Mouse (Mus musculus) MEL (cell line): ENCODE data around the gene D430042O09Rik. TPM values are rescaled to one million over a fixed set of nuclear protein-coding genes. Genes with fewer than 3 reads are reported as not detected.
A peak's percentile ranks its signal among the peaks of the same experiment; 100 is the strongest.
"Not testable (repeated sequence)": the region's sequence is repeated elsewhere in the genome, so short reads cannot be mapped to it uniquely, and the experiment has no call there.

ENCODE experiments used
- DNase-seq: peaks from one replicate; pipeline ENCODE4 v3.0.0; 2011; ENCODE audit warnings: low read depth, low spot score
- H3K27ac ChIP-seq: 2 replicates; pipeline ENCODE4 v1.5.1; 2012; ENCODE audit warnings: low read depth, mild to moderate bottlenecking, control low read depth, low read length, moderate library complexity; ENCODE audit not compliant: control insufficient read depth
- H3K27me3 ChIP-seq, 2 experiments: fragments of 150-350 bp in 1 of 2; sonication (generic) in 1 of 2; 2 replicates each; pipeline ENCODE4 v1.6.1; 2012; ENCODE audit warnings: low read length in 2 of 2, mild to moderate bottlenecking in 2 of 2, improper control_type of control experiment in 1 of 2, moderate library complexity in 1 of 2; ENCODE audit not compliant: insufficient read depth in 2 of 2, control insufficient read depth in 1 of 2
- H3K36me3 ChIP-seq, 2 experiments: 2 replicates each; pipeline ENCODE4 v1.6.1; 2012 to 2014; ENCODE audit warnings: low read length in 2 of 2, improper control_type of control experiment in 1 of 2, inconsistent platforms in 1 of 2, mild to moderate bottlenecking in 1 of 2; ENCODE audit not compliant: insufficient read depth in 2 of 2, control insufficient read depth in 1 of 2
- H3K4me1 ChIP-seq, 2 experiments: fragments of 150-350 bp in 1 of 2; sonication (generic) in 1 of 2; 2 replicates each; pipeline ENCODE4 v1.6.1; 2012; ENCODE audit warnings: low read length in 2 of 2, improper control_type of control experiment in 1 of 2, mild to moderate bottlenecking in 1 of 2; ENCODE audit not compliant: insufficient read depth in 2 of 2, control insufficient read depth in 1 of 2
- H3K4me3 ChIP-seq, 2 experiments: fragments of 150-350 bp in 1 of 2; sonication (generic) in 1 of 2; 2 replicates each; pipeline ENCODE4 v1.5.1; 2012; ENCODE audit warnings: low read depth in 2 of 2, low read length in 2 of 2, mild to moderate bottlenecking in 2 of 2, moderate library complexity in 2 of 2, control low read depth in 1 of 2, improper control_type of control experiment in 1 of 2; ENCODE audit not compliant: control insufficient read depth in 1 of 2, insufficient read depth in 1 of 2
- H3K79me2 ChIP-seq: 2 replicates; pipeline ENCODE4 v1.6.1; 2012; ENCODE audit warnings: mild to moderate bottlenecking, low read length, moderate library complexity; ENCODE audit not compliant: control insufficient read depth, poor library complexity, insufficient read depth
- H3K9ac ChIP-seq: 2 replicates; pipeline ENCODE4 v1.6.1; 2012; ENCODE audit warnings: low read depth, mild to moderate bottlenecking, control low read depth, low read length, moderate library complexity; ENCODE audit not compliant: control insufficient read depth, poor library complexity, severe bottlenecking
- H3K9me3 ChIP-seq: fragments of 150-350 bp; sonication (generic); replicated peaks from 2 replicates; pipeline ENCODE4 v1.6.1; 2012; ENCODE audit warnings: mild to moderate bottlenecking, low read length, improper control_type of control experiment, moderate library complexity; ENCODE audit not compliant: insufficient read depth
- GATA1 ChIP-seq: IDR thresholded peaks from 2 replicates; pipeline ENCODE4 v1.6.1; 2011; ENCODE audit warnings: low read depth, low read length, improper control_type of control experiment
- JUND ChIP-seq: IDR thresholded peaks from 2 replicates; pipeline ENCODE4 v1.6.1; 2011; ENCODE audit warnings: low read depth, mild to moderate bottlenecking, improper control_type of control experiment, low read length
- MYB ChIP-seq: IDR thresholded peaks from 2 replicates; pipeline ENCODE4 v1.6.1; 2011; ENCODE audit warnings: mild to moderate bottlenecking, low read depth, low read length, improper control_type of control experiment
- MYC ChIP-seq: IDR thresholded peaks from 2 replicates; pipeline ENCODE4 v1.6.1; 2011; ENCODE audit warnings: low read depth, mild to moderate bottlenecking, low read length, improper control_type of control experiment, moderate library complexity
- RCOR1 ChIP-seq: IDR thresholded peaks from 2 replicates; pipeline ENCODE4 v1.6.1; 2012; ENCODE audit warnings: low read depth, mild to moderate bottlenecking, inconsistent platforms, low read length, improper control_type of control experiment
- SIN3A ChIP-seq: IDR thresholded peaks from 2 replicates; pipeline ENCODE4 v1.6.1; 2012; ENCODE audit warnings: low read length, improper control_type of control experiment, inconsistent platforms
- TBP ChIP-seq: IDR thresholded peaks from 2 replicates; pipeline ENCODE4 v1.8.0; 2011; ENCODE audit warnings: low read depth, low read length, improper control_type of control experiment
- USF1 ChIP-seq: IDR thresholded peaks from 2 replicates; pipeline ENCODE4 v1.6.1; 2014; ENCODE audit warnings: low read depth, mild to moderate bottlenecking, inconsistent platforms, low read length, improper control_type of control experiment, moderate library complexity
- ZKSCAN1 ChIP-seq: IDR thresholded peaks from 2 replicates; pipeline ENCODE4 v1.6.1; 2012; ENCODE audit warnings: low read depth, mild to moderate bottlenecking, inconsistent platforms, low read length, improper control_type of control experiment, moderate library complexity
- ZNF384 ChIP-seq: IDR thresholded peaks from 2 replicates; pipeline ENCODE4 v1.6.1; 2012; ENCODE audit warnings: low read depth, mild to moderate bottlenecking, inconsistent platforms, low read length, improper control_type of control experiment
- polyA plus RNA-seq, 2 experiments: library from polyadenylated mRNA; stranded (reverse) in 1 of 2; unstranded in 1 of 2; fragments of >175 nt in 1 of 2; fragments of >200 nt in 1 of 2; gene quantifications; 2 replicates each; pipeline versions ENCODE4 v1.2.1 to v1.2.4; 2012; ENCODE audit warnings: low replicate concordance in 2 of 2, low read depth in 1 of 2; ENCODE audit not compliant: insufficient read length in 2 of 2, insufficient read depth in 1 of 2, missing spikeins in 1 of 2
- total RNA-seq: library from RNA; depleted of rRNA; stranded (reverse); fragments of 300-350 nt; gene quantifications from 2 replicates; pipeline ENCODE4 v1.2.3, GENCODE M21; 2012

Gene D430042O09Rik
- total and polyA plus RNA-seq, 3 experiments = 6.2 to 12.8 TPM; not detected in 1

DNA sequence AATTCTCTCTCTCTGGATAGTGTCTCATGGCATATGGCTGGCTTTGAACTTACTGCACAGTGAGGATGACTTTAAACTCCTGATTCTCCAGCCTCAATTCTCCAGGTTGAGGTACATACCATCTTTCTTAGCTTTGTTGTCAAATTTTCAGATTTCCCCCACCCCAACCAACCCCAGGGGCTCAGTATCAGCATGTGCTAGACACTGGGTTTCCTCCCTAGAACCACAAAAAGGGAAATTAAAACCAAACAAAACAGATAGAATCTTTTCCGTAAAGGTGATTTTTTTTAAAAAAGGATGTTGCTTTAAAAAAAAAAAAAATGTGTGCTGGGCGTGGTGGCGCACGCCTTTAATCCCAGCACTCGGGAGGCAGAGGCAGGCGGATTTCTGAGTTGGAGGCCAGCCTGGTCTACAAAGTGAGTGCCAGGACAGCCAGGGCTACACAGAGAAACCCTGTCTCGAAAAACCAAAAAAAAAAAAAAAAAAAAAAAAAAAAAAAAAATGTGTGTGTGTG, 5.9 kb downstream of the D430042O09Rik start:
- Histone ChIP-seq H3K4me1 (peaks cover 7 to 21% of the 10 kb centered on the region in 2 experiments), H3K36me3 (peaks cover 0 to 30% of the 10 kb centered on the region in 2 experiments; a peak in 2 of 4 replicates)
- H3K9ac ChIP-seq, H3K79me2 ChIP-seq, H3K27me3 ChIP-seq, H3K27ac ChIP-seq, H3K4me3 ChIP-seq, DNase-seq, H3K9me3 ChIP-seq: not testable (repeated sequence)
- TF ChIP-seq RCOR1 = peak; percentile 82
- TF ChIP-seq GATA1 = 0 out of 2 replicates have a peak, but pooled peaks have one; percentile 14
- TF ChIP-seq ZNF384 = peak; percentile 79

DNA sequence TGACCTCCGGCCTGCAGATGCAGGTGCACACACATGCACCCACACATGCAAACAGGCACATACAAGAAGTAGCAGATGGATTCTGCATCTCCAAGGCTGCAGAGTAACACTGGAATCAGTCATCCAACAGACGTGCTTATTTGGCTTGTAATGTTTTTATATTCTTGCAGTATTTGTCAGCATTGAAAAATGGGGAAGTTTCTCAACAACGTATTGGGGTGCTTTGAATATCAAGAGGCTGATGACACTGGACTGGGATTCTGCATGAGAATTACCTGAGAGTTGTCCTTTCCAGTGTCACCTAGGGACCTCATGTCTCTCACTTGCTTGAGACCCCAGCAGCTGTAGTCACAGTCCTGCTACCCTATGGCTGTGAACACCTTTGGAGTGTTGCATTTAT, 7.1 kb downstream of the D430042O09Rik start:
- H3K9me3 ChIP-seq = no peaks in the 10 kb centered on the region
- H3K27ac ChIP-seq = no peak overlapping the region
- no peak overlapping the region for H3K4me3 ChIP-seq
- no peak overlapping the region for H3K9ac ChIP-seq
- peaks cover 7 to 16% of the 10 kb centered on the region in 2 experiments for H3K4me1 ChIP-seq
- peaks cover 0 to 28% of the 10 kb centered on the region in 2 experiments; a peak in 2 of 4 replicates for H3K36me3 ChIP-seq
- no peaks in the 10 kb centered on the region for H3K27me3 ChIP-seq
- peak; percentile 63 for DNase-seq
- no peaks in the 10 kb centered on the region for H3K79me2 ChIP-seq
- no peak for TF ChIP-seq USF1
- 0 out of 2 replicates have a peak, but pooled peaks have one; percentile 25 for TF ChIP-seq GATA1

DNA sequence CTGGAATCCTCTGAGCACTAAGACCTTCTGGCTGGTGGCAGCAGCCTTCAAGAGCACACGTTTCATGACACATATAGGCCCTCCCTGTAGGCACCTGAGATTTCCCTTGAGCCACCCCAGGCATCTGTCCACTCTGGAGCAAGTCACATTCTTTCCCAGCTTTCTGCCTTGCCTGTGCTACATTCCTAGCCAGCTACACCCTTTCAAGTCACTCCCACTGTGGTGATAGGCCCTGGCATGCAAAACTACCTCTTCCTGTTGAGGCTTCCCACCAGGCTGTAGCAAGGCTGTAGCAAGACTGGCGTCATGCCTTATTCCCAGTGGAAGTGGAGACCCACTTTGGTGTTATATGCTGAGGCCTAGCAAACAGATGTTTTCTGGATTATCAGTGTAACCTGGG, 9.0 kb downstream of the D430042O09Rik start:
- TF ChIP-seq MYC (no peak), ZKSCAN1 (no peak), MYB (no peak), JUND (no peak), SIN3A (no peak), TBP (no peak)
- TF ChIP-seq, all 39 proteins: peak for 0
- DNase-seq = no peak
- Histone ChIP-seq H3K36me3 (peaks cover 0 to 17% of the 10 kb centered on the region in 2 experiments; a peak in 2 of 4 replicates), H3K9me3 (no peaks in the 10 kb centered on the region), H3K9ac (no peak overlapping the region), H3K4me1 (peaks cover 7 to 14% of the 10 kb centered on the region in 2 experiments), H3K79me2 (no peaks in the 10 kb centered on the region), H3K27ac (no peak overlapping the region), H3K4me3 (no peak overlapping the region), H3K27me3 (no peaks in the 10 kb centered on the region)
